Mouse (Mus musculus): ENCODE data around the gene Eml2. TPM values are rescaled to one million over a fixed set of nuclear protein-coding genes. Genes with fewer than 3 reads are reported as not detected.

The Eml2 gene
- total RNA-seq, 2 experiments from 2014 or later, result 141 to 147 TPM

- peak; percentile 100 for DNase-seq (ENCODE audit: low spot score in 2 of 2)
Observed at GRCm38 (mm10) chr7:19227883-19228792, 51.9 kb downstream of the Eml2 start, which contains the start of gene Opa3. Gene Opa3 (plus strand): TSS chr7:19228334.

DNA sequence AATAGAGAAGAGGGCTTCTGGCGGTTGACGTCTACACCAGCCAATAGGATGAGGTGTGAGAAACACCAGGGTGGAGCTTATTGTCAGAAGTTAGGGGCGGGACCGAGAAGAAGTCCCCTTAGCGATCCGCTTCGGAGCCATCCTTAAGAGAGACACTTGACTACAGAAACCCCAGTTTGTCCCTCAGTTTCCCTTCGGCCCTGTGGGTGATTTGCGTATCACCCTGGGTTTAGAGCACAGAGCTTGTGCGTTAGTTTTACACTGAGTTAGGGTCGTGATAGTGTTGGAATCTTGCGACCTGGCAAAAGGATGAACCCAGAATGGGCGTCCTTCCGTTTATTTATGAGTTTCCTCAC, 52.5 kb downstream of the Eml2 start:
- DNase-seq (ENCODE audit: low spot score in 2 of 2), result no peak

DNA sequence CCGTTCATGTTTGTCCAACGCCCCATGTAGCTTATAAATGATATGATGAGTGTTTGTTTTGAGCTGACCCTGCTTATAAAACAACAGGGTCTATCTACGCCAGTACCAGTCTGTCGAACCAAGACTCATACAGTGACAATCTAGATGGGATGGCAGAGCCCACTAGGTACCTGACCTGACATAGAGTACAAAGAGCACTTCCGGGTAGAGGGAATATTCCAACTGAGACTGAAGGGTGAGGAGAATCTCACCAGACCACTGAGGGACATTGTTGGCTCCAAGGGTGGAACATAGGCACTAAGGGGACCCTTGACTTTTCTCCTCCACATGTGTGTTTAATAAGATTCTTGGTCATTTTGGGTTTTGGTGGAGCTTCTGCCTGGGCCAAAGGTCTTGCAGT, 53.2 kb downstream of the Eml2 start:
- DNase-seq (ENCODE audit: low spot score in 2 of 2), result no peak

DNA sequence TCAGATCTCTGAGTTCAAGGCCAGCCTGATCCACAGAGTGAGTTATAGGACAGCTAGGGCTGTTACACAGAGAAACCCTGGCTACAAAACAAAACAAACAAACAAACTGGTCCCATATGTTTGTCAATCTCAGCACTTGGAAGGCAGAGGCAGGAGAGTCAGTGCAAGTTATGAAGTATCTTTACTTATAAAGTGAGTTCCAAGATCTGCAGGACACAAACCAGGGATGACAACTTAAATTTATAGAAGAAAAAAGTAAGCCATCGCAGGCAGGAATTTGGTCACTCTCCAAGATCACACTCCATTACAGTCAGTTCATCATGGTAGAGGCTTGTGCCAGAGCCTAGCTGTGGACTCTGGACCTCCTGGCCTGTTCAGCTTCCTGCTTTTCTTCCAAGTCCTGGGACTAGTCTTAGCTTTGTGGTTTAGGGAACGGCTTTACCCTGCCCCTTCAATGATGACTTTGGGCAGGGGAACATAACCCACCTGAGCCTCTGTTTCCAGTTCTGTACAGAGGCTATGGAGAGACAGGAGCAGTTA, 53.9 kb downstream of the Eml2 start:
- no peak for DNase-seq (ENCODE audit: low spot score in 2 of 2)

- no peak for DNase-seq (ENCODE audit: low spot score in 2 of 2)
Observed at GRCm38 (mm10) chr7:19230899-19231298, 54.7 kb downstream of the Eml2 start.

- DNase-seq (ENCODE audit: low spot score in 2 of 2), result no peak
Observed at GRCm38 (mm10) chr7:19231849-19232248, 55.6 kb downstream of the Eml2 start.

- no peak for DNase-seq (ENCODE audit: low spot score in 2 of 2)
Observed at GRCm38 (mm10) chr7:19234652-19235051, 58.4 kb downstream of the Eml2 start.

- DNase-seq (ENCODE audit: low spot score in 2 of 2), result no peak
Observed at GRCm38 (mm10) chr7:19235092-19235671, 59.0 kb downstream of the Eml2 start.

DNA sequence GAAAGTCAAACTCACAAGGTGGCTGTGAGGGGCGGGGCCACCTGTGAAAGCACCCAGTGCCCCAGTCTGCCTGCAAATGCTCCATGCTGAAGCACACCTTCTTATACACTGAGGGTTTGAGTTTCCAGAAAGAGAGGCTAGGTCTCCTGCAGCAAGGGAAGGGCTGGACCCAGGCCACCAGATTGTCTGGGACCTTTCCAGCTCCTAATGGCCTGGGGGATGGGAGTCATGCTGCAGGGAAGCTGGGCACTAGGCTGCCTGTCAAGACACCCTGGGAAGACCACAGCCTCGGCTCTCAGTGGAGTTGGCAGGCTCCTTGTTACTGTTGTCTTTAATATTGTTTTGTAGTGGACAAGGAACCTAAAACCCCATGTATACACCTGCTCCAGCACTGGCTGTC, 60.2 kb downstream of the Eml2 start:
- no peak for DNase-seq (ENCODE audit: low spot score in 2 of 2)

- DNase-seq (ENCODE audit: low spot score in 2 of 2), result no peak
Observed at GRCm38 (mm10) chr7:19238344-19238743, 62.1 kb downstream of the Eml2 start.

GRCm38 (mm10) chr7:19239423-19239822, 63.2 kb downstream of the Eml2 start:
- DNase-seq (ENCODE audit: low spot score in 2 of 2), result peak; percentile 94 to 97

GRCm38 (mm10) chr7:19239986-19240385, 63.8 kb downstream of the Eml2 start:
- no peak for DNase-seq (ENCODE audit: low spot score in 2 of 2)

GRCm38 (mm10) chr7:19240905-19241463, 64.8 kb downstream of the Eml2 start:
- DNase-seq (ENCODE audit: low spot score in 2 of 2), result peak; percentile 18 to 34

- no peak for DNase-seq (ENCODE audit: low spot score in 2 of 2)
Observed at GRCm38 (mm10) chr7:19242005-19242404, 65.8 kb downstream of the Eml2 start.

DNA sequence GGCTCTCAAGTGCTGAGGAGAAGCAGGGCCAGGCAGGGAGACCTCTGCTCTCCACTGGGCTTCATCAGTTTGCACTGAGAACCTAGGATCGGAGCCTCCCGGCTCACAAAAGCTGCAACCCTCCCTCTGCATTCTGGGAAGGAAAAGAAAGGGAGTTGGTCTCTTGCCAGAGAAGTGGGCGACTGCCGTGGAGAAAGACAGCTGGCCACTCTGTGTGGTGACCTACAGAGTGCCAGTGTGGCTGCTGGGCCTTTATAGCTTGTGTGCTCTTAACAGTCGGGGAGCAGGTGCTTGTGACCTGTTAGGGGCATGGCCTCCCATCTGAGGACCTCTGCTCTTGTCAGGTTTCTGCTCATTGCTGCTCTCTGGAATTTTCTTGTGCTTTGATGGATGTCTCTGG, 67.6 kb downstream of the Eml2 start:
- DNase-seq (ENCODE audit: low spot score in 2 of 2), result peak; percentile 50 to 54

- DNase-seq (ENCODE audit: low spot score in 2 of 2), result no peak
Observed at GRCm38 (mm10) chr7:19245083-19245482, 68.9 kb downstream of the Eml2 start.

DNA sequence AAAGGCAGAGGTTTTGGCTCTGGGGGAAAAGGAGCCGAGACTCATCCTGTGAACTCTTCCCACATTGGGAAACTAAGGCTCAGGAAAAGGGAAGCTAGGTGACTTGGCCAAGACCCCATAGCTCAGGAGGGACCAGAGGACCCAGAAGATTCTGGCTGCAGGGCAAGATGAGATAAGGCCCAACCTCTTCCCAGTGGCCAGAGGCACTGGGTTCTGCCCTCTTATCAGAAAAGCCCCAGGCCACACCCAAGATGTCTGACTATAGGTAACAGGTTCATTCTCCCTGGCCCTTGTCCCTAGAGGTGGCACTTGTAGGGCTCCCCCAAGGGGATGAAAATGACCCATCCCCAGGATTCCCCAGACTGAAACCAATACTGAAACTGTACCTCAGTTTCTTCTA, 70.6 kb downstream of the Eml2 start:
- DNase-seq (ENCODE audit: low spot score in 2 of 2), result no peak

- no peak for DNase-seq (ENCODE audit: low spot score in 2 of 2)
Observed at GRCm38 (mm10) chr7:19247511-19247910, 71.3 kb downstream of the Eml2 start.

GRCm38 (mm10) chr7:19252078-19252477, 75.9 kb downstream of the Eml2 start:
- no peak for DNase-seq (ENCODE audit: low spot score in 2 of 2)

DNA sequence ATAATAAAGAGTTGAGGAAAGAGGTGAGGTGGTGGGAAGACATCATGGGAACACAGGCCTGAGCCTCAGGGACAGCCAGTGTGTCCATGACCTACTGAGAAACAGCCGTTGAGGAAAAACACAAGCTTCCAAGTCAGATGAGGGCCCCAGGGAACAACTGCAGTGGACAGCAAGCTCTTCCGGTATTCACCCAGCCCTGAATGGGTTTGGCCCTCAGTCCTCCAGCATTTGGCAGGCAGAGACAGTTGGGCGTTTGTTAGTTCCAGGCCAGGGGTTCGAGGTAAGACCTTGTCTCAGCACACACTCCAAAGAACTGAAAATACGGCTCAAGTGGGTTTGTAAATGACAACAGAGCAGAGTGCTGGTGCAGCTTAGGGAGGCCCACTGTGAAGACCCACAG, 77.2 kb downstream of the Eml2 start:
- DNase-seq (ENCODE audit: low spot score in 2 of 2), result no peak

GRCm38 (mm10) chr7:19255395-19255794, 79.2 kb downstream of the Eml2 start:
- DNase-seq (ENCODE audit: low spot score in 2 of 2), result no peak

Data from left cerebral cortex, adult 18-20 months (tissue).